Mouse (Mus musculus): ENCODE data around the gene Dnaaf2. TPM values are rescaled to one million over a fixed set of nuclear protein-coding genes. Genes with fewer than 3 reads are reported as not detected.
"Not testable (repeated sequence)": the region's sequence is repeated elsewhere in the genome, so short reads cannot be mapped to it uniquely, and the experiment has no call there.

Gene Dnaaf2
- total RNA-seq, 2 experiments from 2014 or later = 1.1 to 1.3 TPM

- DNase-seq (ENCODE audit: low spot score in 2 of 2) = not testable (repeated sequence)
Observed at GRCm38 (mm10) chr12:69166861-69167581, 31.2 kb downstream of the Dnaaf2 start.

- no peak for DNase-seq (ENCODE audit: low spot score in 2 of 2)
Observed at GRCm38 (mm10) chr12:69164904-69165303, 33.3 kb downstream of the Dnaaf2 start.

GRCm38 (mm10) chr12:69163586-69163985 lies 34.6 kb downstream of the Dnaaf2 start:
- not testable (repeated sequence) for DNase-seq (ENCODE audit: low spot score in 2 of 2)

- not testable (repeated sequence) for DNase-seq (ENCODE audit: low spot score in 2 of 2)
Observed at GRCm38 (mm10) chr12:69160677-69161076, 37.6 kb downstream of the Dnaaf2 start.

GRCm38 (mm10) chr12:69159578-69159940 lies 38.7 kb downstream of the Dnaaf2 start:
- no peak for DNase-seq (ENCODE audit: low spot score in 2 of 2)

GRCm38 (mm10) chr12:69158765-69159577 lies 39.3 kb downstream of the Dnaaf2 start, which contains the start of gene Rps29:
Rps29 (minus strand) TSS chr12:69159186.
- DNase-seq (ENCODE audit: low spot score in 2 of 2) = peak; percentile 95 to 97

GRCm38 (mm10) chr12:69158366-69158764 lies 39.9 kb downstream of the Dnaaf2 start:
- no peak for DNase-seq (ENCODE audit: low spot score in 2 of 2)

- no peak for DNase-seq (ENCODE audit: low spot score in 2 of 2)
Observed at GRCm38 (mm10) chr12:69157107-69157506, 41.1 kb downstream of the Dnaaf2 start.

GRCm38 (mm10) chr12:69156436-69156835 lies 41.8 kb downstream of the Dnaaf2 start:
- DNase-seq (ENCODE audit: low spot score in 2 of 2) = no peak

- no peak for DNase-seq (ENCODE audit: low spot score in 2 of 2)
Observed at GRCm38 (mm10) chr12:69155923-69156322, 42.3 kb downstream of the Dnaaf2 start.

GRCm38 (mm10) chr12:69150049-69150448 lies 48.2 kb downstream of the Dnaaf2 start:
- no peak for DNase-seq (ENCODE audit: low spot score in 2 of 2)

- no peak for DNase-seq (ENCODE audit: low spot score in 2 of 2)
Observed at GRCm38 (mm10) chr12:69147166-69147735, 51.0 kb downstream of the Dnaaf2 start.

- DNase-seq (ENCODE audit: low spot score in 2 of 2) = no peak
Observed at GRCm38 (mm10) chr12:69143460-69143859, 54.8 kb downstream of the Dnaaf2 start.

GRCm38 (mm10) chr12:69139841-69140240 lies 58.4 kb downstream of the Dnaaf2 start:
- DNase-seq (ENCODE audit: low spot score in 2 of 2) = no peak

- DNase-seq (ENCODE audit: low spot score in 2 of 2) = no peak
Observed at GRCm38 (mm10) chr12:69139201-69139600, 59.0 kb downstream of the Dnaaf2 start.

Small RNA genes within 50 kb of the gene (microRNA-seq; reads per million reads assigned to microRNA genes)
- gene Gm47287 (ENCODE audit: borderline number of aligned reads in 2 of 2) (0 reads per million in 2 experiments), gene Gm47295 (ENCODE audit: borderline number of aligned reads in 2 of 2) (2.4 to 19.0 reads per million in 2 experiments)

Other genes with a start within 250 kb of the Dnaaf2 start
- gene Rps29, start 39.2 kb downstream of the Dnaaf2 start, total RNA-seq (2021) = 1,000 to 10,000 TPM; 1,279 to 1,338 TPM
- not detected for gene Lrr1, start 29.6 kb downstream of the Dnaaf2 start, total RNA-seq (2021)
- 100 to 1,000 TPM; 505 to 610 TPM for gene Rpl36al, start 14.3 kb downstream of the Dnaaf2 start, total RNA-seq (2021)
- 10 to 100 TPM; 43.1 to 62.8 TPM for gene Mgat2, start 14.3 kb downstream of the Dnaaf2 start, total RNA-seq (2021)
- 1 to 10 TPM; 3.3 to 4.5 TPM for gene Gm49383, start 1.3 kb downstream of the Dnaaf2 start, total RNA-seq (2021)
- 1 to 10 TPM; 2.9 to 4.1 TPM for gene Gm49384, start 5.8 kb upstream of the Dnaaf2 start, total RNA-seq (2021)
- gene Pole2, start 29.8 kb upstream of the Dnaaf2 start, total RNA-seq (2021) = 1 to 10 TPM in 1 of 2 experiments, under 1 TPM in 1; 0.99 to 1.3 TPM
- gene Klhdc1, start 42.7 kb upstream of the Dnaaf2 start, total RNA-seq (2021) = 1 to 10 TPM; 7.0 to 8.5 TPM
- 10 to 100 TPM; 53.2 to 55.6 TPM for gene Klhdc2, start 98.3 kb upstream of the Dnaaf2 start, total RNA-seq (2021)
- 10 to 100 TPM; 40.3 to 48.6 TPM for gene Nemf, start 158.7 kb upstream of the Dnaaf2 start, total RNA-seq (2021)
- 100 to 1,000 TPM; 117 to 135 TPM for gene Arf6, start 173.7 kb upstream of the Dnaaf2 start, total RNA-seq (2021)
- gene Gm9887, start 174.0 kb upstream of the Dnaaf2 start, total RNA-seq (2021) = under 1 TPM; 0.70 to 0.89 TPM